Mouse (Mus musculus) NIH3T3 (cell line): ENCODE results near the gene Il5.

Experiments used
- DNase-seq: peaks from one replicate; pipeline ENCODE4 v3.0.0-alpha.2; 2012; ENCODE audit warnings: low read depth

The Il5 gene

DNA sequence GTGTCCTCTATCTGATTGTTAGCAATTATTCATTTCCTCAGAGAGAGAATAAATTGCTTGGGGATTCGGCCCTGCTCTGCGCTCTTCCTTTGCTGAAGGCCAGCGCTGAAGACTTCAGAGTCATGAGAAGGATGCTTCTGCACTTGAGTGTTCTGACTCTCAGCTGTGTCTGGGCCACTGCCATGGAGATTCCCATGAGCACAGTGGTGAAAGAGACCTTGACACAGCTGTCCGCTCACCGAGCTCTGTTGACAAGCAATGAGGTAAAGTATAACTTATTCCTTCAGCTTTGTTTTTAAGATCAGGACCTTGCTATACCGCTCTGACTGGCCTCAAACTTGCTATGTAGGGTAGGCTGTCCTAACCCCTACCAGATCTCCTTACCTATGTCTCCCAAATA, at the start of gene Il5:
TSS of gene Il5 (plus strand) at position 80 of the 400 bp plus-strand sequence.
- DNase-seq: no peak

DNA sequence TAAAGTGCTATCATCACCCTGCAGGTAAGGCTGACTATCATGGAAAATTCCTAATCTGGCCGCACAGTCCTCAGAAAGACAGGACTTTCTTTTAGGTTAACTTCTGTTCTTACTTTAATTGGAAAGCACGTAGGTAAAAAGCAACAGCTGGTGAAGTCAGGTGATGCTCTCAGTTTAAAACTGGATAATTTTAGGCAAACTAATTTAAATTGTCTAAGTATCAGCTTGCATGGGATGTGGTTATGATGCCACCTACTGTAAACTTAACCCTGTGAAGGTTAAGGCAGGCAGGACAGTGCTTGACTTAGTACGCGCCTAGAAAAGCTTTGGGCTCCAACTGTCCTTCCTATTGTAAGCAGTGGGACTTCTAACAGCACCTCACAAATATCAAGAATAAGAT, 49.2 kb upstream of the Il5 start:
- no peak for DNase-seq

DNA sequence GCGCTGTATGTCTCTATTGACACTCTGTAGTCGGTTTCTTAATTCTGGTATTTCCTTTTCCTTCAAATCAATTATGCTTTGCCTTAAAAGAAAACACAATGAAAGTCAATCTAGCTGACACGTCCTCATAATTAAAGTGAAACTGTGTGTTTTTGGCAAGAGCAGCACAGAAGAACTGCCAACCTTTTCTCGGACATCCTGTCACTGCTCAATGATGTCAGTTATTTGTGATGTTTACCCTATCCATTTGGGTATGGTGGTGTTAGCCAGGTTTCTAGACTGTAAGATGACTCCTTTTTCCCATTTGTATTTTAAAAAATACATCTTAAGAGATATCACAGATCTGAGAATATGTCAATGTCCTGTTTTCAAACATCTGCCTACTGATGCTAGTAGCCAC, 40.5 kb upstream of the Il5 start:
- DNase-seq: no peak

DNA sequence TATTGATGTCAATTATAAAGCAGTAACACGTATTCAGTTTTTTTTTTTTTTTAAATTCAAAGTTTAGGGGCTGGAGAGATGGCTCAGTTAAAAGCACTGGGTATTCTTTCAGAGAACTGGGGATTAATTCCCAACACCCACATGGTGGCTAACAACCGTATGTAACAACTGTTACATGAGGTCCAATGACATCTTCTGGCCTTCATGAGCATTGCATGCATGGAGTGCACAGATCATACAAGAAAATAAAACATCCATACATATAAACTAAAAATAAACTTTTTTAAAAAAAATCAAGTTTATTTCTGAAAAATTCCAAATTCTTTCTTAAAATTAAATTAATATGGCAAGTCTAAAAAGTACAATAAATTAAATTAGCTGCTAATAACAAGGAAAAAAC, 38.9 kb upstream of the Il5 start:
- DNase-seq: peak; percentile 8

- peak; percentile 17 for DNase-seq
Observed at GRCm38 (mm10) chr11:53682170-53682569, 38.4 kb upstream of the Il5 start.

GRCm38 (mm10) chr11:53682994-53683530, 37.5 kb upstream of the Il5 start:
- DNase-seq: peak; percentile 3

- no peak for DNase-seq
Observed at GRCm38 (mm10) chr11:53691979-53692378, 28.6 kb upstream of the Il5 start.

- no peak for DNase-seq
Observed at GRCm38 (mm10) chr11:53698521-53698920, 22.1 kb upstream of the Il5 start.

DNA sequence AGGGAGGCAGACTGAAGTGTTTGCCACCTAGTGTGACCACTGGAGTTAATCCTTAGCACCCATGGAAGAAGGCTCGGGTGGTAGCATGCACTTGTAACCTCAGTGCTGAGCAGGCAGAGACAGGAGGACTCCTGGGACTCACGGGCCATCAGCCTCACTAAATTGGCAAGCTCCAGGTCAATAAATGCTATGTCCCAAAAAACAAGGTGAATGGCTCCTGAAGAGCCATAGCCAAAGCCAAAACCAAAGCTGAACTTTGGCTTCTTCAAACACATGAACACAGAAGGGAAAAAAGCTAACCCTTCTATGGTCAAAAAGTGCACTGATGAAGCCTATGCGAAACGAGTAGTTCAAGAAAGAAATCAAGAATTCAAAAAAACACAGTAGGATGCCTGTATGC, 21.2 kb upstream of the Il5 start:
- no peak for DNase-seq

DNA sequence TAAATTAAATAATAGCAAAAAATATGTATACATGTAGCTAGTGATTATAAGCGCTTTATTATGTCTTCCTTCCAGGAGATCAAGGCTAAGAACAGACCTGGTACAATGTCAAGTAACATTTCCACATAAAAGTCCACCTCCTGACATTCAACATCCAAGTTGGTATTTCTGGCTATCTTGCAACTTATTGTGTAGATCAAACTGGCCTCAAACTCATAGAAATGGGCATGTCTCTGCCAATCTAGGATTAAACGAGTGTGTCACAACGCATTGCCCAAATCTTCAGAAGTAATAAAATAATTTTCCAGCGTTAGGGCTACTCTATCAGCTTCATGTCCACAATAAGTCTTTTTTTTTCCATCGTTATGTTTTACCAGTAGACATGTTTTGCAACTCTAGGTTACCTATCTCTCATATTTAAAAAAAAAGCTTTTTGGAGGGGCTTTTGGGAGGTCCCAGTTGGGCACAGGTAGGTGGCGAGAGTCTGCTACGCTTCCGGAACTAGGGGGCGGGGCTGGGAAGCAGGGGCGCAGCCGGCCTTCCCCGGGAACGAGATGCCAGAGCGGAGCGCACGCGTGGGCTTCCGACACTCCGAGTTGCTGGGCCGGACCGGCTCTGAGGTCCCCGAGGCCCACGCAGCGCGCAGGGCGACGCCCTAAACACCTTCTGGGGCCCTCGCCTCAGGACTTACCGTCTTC, 14.2 kb upstream of the Il5 start:
- peak; percentile 64 for DNase-seq

DNA sequence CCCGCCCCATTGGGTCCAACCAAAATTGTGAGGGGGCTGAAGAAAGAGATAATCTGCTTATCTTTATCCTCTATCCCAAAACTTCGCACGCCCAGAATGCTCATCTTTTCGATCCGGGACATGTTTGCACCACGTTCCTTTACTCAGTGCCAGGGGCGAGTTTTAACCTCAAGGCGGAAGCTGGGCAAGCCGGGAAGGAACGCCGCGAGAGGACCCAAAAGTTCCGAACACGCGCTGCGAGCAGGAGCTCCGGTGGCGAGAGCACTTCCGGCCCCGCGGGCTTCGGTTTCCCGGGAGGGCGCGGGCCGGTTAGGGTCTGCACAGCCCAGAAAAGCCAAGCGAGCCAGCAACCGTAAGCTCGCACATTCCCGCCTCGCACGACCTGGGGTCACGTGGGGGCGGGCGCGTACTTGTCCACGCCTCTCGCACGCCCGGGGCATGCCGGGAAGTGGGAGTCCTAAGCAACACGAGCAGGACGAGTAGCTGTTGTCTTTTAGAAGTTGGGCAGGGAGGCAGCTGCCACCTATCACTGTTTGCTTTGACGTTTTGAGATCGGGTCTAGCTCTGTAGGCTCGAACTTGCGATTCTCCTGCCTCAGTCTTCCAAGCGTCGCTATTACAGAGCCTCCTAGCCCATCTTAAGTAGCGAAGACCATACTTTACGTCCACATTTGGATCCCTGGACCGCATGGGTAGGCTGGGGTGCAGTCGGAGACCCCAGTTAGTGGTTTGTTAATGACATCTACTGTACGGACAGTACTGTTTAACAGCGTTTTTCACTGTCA, 13.5 kb upstream of the Il5 start, which contains the start of gene Rad50:
TSS of gene Rad50 (minus strand) at position 386 of the 784 bp plus-strand sequence.
- DNase-seq: peak; percentile 93

- DNase-seq: no peak
Observed at GRCm38 (mm10) chr11:53707718-53708009, 12.9 kb upstream of the Il5 start.

- DNase-seq: no peak
Observed at GRCm38 (mm10) chr11:53719701-53720100, 893 bp upstream of the Il5 start.

DNA sequence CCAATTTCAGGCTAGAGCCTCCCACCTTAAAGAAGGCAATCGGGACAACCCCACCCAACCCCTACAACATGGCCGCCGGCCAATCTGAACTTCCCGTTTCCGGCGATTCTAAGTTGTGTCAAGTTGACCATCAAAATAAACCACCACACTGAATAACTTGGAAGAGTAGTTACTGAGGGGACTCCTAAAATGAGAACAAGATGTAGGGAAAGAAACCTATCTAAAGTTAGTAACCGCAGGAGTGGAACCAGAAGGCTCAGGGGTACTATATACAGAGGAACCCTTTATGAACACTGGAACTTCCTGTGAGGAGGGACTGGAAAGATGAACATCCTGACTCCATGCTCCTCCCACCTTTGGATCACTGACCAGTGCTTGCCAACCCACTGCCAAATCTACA, 10.9 kb downstream of the Il5 start:
- no peak for DNase-seq

DNA sequence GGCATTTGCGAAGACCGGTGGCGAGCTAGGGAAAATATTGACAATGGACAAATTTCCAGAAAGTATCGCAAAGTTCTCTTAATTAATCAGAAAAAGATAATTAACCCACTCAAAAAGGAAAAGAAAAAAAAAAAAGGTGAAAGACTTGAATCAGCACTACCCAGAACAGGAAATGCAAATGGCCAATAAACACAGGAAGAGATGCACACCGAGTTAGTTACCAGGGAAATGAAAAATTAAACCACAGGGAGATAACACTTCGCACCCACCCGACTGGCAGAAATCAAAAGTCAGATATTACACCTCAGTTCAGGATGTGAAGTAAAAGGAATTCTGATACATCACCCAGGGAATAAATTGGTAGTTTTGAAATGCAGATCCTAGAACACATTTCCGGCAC, 11.7 kb downstream of the Il5 start:
- DNase-seq: no peak

DNA sequence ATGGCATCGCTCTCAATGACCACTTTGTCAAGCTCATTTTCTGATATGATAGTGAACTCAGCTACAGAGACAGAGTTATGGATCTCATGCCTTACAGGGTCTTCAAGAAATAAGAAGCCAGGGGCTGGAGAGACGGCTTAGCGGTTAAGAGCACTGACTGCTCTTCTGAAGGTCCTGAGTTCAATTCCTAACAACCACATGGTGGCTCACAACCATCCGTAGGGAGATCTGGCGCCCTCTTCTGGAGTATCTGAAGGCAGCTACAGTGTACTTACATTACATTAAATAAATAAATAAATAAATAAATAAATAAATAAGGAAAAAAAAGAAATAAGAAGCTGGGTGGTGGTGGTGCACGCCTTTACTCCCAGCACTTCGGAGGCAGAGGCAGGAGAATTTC, 13.2 kb downstream of the Il5 start:
- no peak for DNase-seq

DNA sequence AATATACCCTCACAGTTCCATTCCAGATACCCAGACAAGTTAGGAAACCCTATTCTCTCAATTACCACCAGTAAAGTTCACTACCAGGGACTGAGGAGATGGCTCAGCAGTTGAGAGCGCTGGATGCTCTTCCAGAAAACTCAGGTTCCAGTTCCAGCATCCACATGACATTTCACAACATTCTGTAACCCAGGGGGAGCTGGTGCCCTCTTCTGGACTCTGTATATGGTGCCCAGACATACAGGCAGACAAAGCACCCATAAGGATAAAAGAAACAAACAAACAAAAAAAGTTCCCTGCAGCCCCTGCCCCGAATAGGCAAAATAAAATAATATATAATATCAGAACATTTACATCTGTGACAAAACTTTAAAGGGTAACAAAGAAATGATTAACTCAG, 13.8 kb downstream of the Il5 start:
- no peak for DNase-seq

GRCm38 (mm10) chr11:53734970-53735681, 14.5 kb downstream of the Il5 start:
- no peak for DNase-seq

- peak; percentile 80 for DNase-seq
Observed at GRCm38 (mm10) chr11:53735682-53736245, 15.2 kb downstream of the Il5 start.

DNA sequence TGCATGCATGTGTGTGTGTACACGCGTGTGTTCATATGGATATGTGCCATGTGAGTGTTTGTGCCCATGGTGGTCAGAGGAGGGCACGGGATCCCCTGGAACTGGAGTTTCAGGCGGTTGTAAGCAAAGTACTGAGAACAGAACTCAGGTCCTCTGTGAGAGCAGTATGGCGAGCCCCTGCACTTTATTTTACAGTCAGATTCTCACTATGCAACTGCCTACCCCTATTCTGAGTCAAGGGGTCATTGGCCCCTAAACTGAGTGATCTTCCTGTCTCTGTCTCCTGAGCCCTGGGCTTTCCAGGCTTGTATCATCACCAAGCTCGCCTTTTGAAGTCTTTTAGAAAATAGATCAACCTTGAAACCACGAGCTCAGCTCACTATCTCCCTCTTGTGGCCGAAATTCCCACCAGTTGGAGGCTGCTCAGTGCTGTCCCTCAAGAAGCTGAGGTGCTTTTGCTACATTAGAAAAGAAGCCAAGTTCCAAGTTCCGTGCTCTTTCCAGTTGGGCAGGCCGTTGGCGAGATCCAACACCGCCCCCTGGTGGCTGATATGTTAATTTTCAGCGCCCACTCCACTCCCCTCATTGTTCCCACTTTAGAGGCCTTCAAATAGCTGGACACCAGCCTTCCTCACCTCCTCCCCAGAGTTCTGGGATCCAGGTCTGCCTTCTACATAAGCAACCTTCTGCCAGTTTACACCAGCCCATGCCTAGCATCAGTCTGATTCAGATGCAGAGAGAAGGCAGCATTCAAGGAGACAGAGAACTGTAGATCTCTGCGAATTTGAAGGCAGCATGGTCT, 16.4 kb downstream of the Il5 start:
- peak; percentile 94 for DNase-seq

GRCm38 (mm10) chr11:53737573-53737946, 17.0 kb downstream of the Il5 start:
- peak; percentile 85 for DNase-seq

DNA sequence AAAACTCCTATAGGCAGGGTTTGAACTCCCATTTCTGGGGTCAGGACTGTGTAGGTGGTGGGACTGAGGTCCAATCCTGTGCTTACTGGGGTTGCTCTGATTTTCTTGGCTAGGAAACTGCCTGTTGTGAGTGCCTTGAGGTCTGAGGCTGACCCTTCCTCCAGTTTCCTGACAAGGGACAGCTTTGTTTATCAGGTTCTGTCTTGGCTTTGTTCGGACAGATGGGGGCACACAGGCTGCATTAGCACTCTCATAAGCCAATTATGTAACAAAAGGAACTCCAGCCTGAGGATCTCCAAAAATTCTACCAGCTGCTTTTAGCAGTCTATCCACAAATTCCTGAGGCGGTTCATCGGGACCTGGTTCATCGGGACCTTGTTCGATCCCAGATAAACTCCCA, 21.8 kb downstream of the Il5 start:
- DNase-seq: peak; percentile 46
